Mouse (Mus musculus): ENCODE results near the gene Atp6v1c2. TPM values are rescaled to one million over a fixed set of nuclear protein-coding genes. Genes with fewer than 3 reads are reported as not detected.

The Atp6v1c2 gene
- polyA plus RNA-seq, 1 experiment: 0.35 TPM

DNA sequence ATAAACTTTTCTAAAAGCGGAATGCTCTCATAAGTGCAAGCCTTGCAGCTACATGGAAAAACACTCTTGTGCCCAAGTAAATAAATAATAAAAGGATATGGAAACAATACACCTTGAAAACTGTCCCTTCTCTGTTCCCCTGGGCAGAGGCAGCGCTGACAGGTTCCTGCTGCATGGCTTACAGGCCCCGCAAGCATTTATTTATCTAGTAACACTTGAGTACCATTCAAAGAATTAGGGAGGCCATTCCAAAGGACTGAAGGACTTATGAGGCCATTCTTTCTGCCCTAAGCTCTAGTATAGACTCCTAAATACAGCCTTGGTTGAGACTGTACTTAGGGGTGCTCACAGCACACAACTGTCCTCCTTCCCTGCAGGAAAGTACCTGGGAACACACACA lies 10.7 kb downstream of the Atp6v1c2 start:
- Histone ChIP-seq H3K79me3 (ENCODE audit: low read depth) (no peaks in the 10 kb centered on the region), H3K79me2 (ENCODE audit: control insufficient read depth, insufficient read depth) (no peaks in the 10 kb centered on the region), H3ac (ENCODE audit: control insufficient read depth, insufficient read length, low read depth) (no peak overlapping the region), H3K27me3 (ENCODE audit: control insufficient read depth, insufficient read depth, insufficient read length) (peaks cover 8% of the 10 kb centered on the region), H3K36me3 (ENCODE audit: control insufficient read depth, insufficient read depth) (no peaks in the 10 kb centered on the region), H3K4me3 (ENCODE audit: insufficient read depth, poor library complexity, severe bottlenecking) (no peak overlapping the region)
- TF ChIP-seq MAX (IDR thresholded peaks at IDR 0.05) (no peak), MYOD1 (IDR thresholded peaks at IDR 0.05; ENCODE audit: control insufficient read depth, insufficient read length, low read depth) (no peak), CTCF (IDR thresholded peaks at IDR 0.05; ENCODE audit: control insufficient read depth, insufficient read depth, insufficient read length) (no peak), CEBPB (IDR thresholded peaks at IDR 0.05; ENCODE audit: low read depth) (no peak), USF1 (IDR thresholded peaks at IDR 0.05; ENCODE audit: low read depth) (no peak), FOSL1 (IDR thresholded peaks at IDR 0.05; ENCODE audit: insufficient read depth, low read length, poor library complexity, severe bottlenecking) (no peak), MYOG (IDR thresholded peaks at IDR 0.05; ENCODE audit: control insufficient read depth, extremely low read depth, insufficient read length) (no peak)

GRCm38 (mm10) chr12:17317970-17318369 lies 11.2 kb downstream of the Atp6v1c2 start:
- Histone ChIP-seq H3K36me3 (ENCODE audit: control insufficient read depth, insufficient read depth) (no peaks in the 10 kb centered on the region), H3K79me3 (ENCODE audit: low read depth) (no peaks in the 10 kb centered on the region), H3K79me2 (ENCODE audit: control insufficient read depth, insufficient read depth) (no peaks in the 10 kb centered on the region), H3ac (ENCODE audit: control insufficient read depth, insufficient read length, low read depth) (no peak overlapping the region), H3K4me3 (ENCODE audit: insufficient read depth, poor library complexity, severe bottlenecking) (no peak overlapping the region), H3K27me3 (ENCODE audit: control insufficient read depth, insufficient read depth, insufficient read length) (peaks cover 3% of the 10 kb centered on the region)
- TF ChIP-seq MYOD1 (IDR thresholded peaks at IDR 0.05; ENCODE audit: control insufficient read depth, insufficient read length, low read depth) (no peak), USF1 (IDR thresholded peaks at IDR 0.05; ENCODE audit: low read depth) (no peak), MYOG (IDR thresholded peaks at IDR 0.05; ENCODE audit: control insufficient read depth, extremely low read depth, insufficient read length) (no peak), FOSL1 (IDR thresholded peaks at IDR 0.05; ENCODE audit: insufficient read depth, low read length, poor library complexity, severe bottlenecking) (no peak), MAX (IDR thresholded peaks at IDR 0.05) (no peak), CEBPB (IDR thresholded peaks at IDR 0.05; ENCODE audit: low read depth) (no peak)

DNA sequence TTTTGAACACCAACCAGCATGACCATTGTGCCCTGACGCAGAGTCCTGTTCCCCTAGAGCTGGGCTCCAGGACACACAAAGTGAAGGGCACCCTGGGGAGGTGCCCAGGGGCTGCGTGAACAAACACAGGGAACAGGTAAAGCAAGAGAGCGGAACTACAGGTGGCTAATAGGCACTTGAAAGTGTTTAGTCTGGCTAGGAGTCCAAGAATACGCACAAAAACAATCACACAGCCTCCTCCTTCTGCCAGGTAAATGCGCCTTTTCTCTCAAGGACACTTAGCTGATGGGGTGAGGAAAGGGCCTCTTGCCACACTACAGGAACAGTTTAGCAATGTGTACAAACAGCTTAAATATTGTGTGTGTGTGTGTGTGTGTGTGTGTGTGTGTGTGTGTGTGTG lies 13.1 kb downstream of the Atp6v1c2 start:
- no peak for TF ChIP-seq MAX (IDR thresholded peaks at IDR 0.05)
- Histone ChIP-seq H3K36me3 (ENCODE audit: control insufficient read depth, insufficient read depth) (no peaks in the 10 kb centered on the region), H3K27me3 (ENCODE audit: control insufficient read depth, insufficient read depth, insufficient read length) (no peaks in the 10 kb centered on the region), H3K79me3 (ENCODE audit: low read depth) (no peaks in the 10 kb centered on the region), H3ac (ENCODE audit: control insufficient read depth, insufficient read length, low read depth) (no peak overlapping the region), H3K79me2 (ENCODE audit: control insufficient read depth, insufficient read depth) (no peaks in the 10 kb centered on the region), H3K4me3 (ENCODE audit: insufficient read depth, poor library complexity, severe bottlenecking) (no peak overlapping the region)

- H3K79me3 ChIP-seq (ENCODE audit: low read depth): no peaks in the 10 kb centered on the region
- no peaks in the 10 kb centered on the region for H3K79me2 ChIP-seq (ENCODE audit: control insufficient read depth, insufficient read depth)
- no peak overlapping the region for H3ac ChIP-seq (ENCODE audit: control insufficient read depth, insufficient read length, low read depth)
- TF ChIP-seq MAX (IDR thresholded peaks at IDR 0.05) (no peak), MYOG (IDR thresholded peaks at IDR 0.05; ENCODE audit: control insufficient read depth, extremely low read depth, insufficient read length) (no peak), MYOD1 (IDR thresholded peaks at IDR 0.05; ENCODE audit: control insufficient read depth, insufficient read length, low read depth) (no peak), FOSL1 (IDR thresholded peaks at IDR 0.05; ENCODE audit: insufficient read depth, low read length, poor library complexity, severe bottlenecking) (no peak), USF1 (IDR thresholded peaks at IDR 0.05; ENCODE audit: low read depth) (no peak), CTCF (IDR thresholded peaks at IDR 0.05; ENCODE audit: control insufficient read depth, insufficient read depth, insufficient read length) (no peak), CEBPB (IDR thresholded peaks at IDR 0.05; ENCODE audit: low read depth) (no peak)
- no peaks in the 10 kb centered on the region for H3K27me3 ChIP-seq (ENCODE audit: control insufficient read depth, insufficient read depth, insufficient read length)
- H3K4me3 ChIP-seq (ENCODE audit: insufficient read depth, poor library complexity, severe bottlenecking): no peak overlapping the region
- no peaks in the 10 kb centered on the region for H3K36me3 ChIP-seq (ENCODE audit: control insufficient read depth, insufficient read depth)
Measured at GRCm38 (mm10) chr12:17310852-17311839, 18.0 kb downstream of the Atp6v1c2 start.

DNA sequence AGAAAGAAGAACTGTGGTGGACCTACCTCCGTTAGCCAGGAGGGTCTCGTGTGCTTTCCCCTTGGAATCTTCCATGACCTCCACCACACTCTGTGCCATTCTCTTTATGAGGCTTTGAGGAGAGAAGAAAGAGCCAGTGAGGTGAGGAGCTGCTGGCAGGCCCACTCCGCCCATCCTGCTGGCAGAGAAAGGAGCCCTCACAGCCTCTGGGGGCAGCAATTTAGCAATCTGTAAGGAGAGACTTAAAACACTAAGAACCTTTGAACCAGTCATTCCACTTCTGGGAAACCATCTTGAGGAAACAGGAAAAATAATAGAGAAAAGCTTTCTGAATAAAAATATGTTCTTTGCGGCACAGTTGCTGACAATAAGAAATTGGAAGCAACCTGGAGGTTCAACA lies 20.9 kb downstream of the Atp6v1c2 start:
- no peaks in the 10 kb centered on the region for H3K36me3 ChIP-seq (ENCODE audit: control insufficient read depth, insufficient read depth)
- no peak for TF ChIP-seq FOSL1 (IDR thresholded peaks at IDR 0.05; ENCODE audit: insufficient read depth, low read length, poor library complexity, severe bottlenecking)
- no peak for TF ChIP-seq USF1 (IDR thresholded peaks at IDR 0.05; ENCODE audit: low read depth)
- no peak for TF ChIP-seq CEBPB (IDR thresholded peaks at IDR 0.05; ENCODE audit: low read depth)
- TF ChIP-seq MAX (IDR thresholded peaks at IDR 0.05): no peak
- no peak for TF ChIP-seq MYOG (IDR thresholded peaks at IDR 0.05; ENCODE audit: control insufficient read depth, extremely low read depth, insufficient read length)
- TF ChIP-seq MYOD1 (IDR thresholded peaks at IDR 0.05; ENCODE audit: control insufficient read depth, insufficient read length, low read depth): no peak
- no peak for TF ChIP-seq CTCF (IDR thresholded peaks at IDR 0.05; ENCODE audit: control insufficient read depth, insufficient read depth, insufficient read length)
- H3K27me3 ChIP-seq (ENCODE audit: control insufficient read depth, insufficient read depth, insufficient read length): no peaks in the 10 kb centered on the region
- H3K4me3 ChIP-seq (ENCODE audit: insufficient read depth, poor library complexity, severe bottlenecking): no peak overlapping the region
- H3K79me2 ChIP-seq (ENCODE audit: control insufficient read depth, insufficient read depth): no peaks in the 10 kb centered on the region
- H3ac ChIP-seq (ENCODE audit: control insufficient read depth, insufficient read length, low read depth): no peak overlapping the region
- H3K79me3 ChIP-seq (ENCODE audit: low read depth): no peaks in the 10 kb centered on the region

DNA sequence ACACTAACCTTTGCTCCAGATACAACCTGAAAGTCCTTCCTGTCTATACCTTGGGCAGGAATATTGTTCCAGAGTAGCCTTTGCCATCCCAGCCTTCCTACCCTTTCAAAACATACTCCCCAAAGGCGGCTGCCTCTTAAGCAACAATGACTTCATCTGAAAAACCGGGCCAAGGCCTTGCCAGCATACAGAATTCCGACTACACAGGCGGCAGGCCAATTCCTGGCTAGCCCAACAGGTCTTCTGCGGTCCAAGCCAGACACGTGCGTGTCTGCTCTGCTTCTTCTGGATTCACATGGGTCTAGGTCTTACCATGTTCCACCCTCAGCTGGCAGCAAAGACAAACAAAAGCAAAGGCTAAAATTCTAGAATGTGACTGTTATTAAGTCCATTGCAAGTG lies 23.7 kb downstream of the Atp6v1c2 start:
- TF ChIP-seq USF1 (IDR thresholded peaks at IDR 0.05; ENCODE audit: low read depth): no peak
- TF ChIP-seq CTCF (IDR thresholded peaks at IDR 0.05; ENCODE audit: control insufficient read depth, insufficient read depth, insufficient read length): no peak
- TF ChIP-seq MYOG (IDR thresholded peaks at IDR 0.05; ENCODE audit: control insufficient read depth, extremely low read depth, insufficient read length): no peak
- TF ChIP-seq FOSL1 (IDR thresholded peaks at IDR 0.05; ENCODE audit: insufficient read depth, low read length, poor library complexity, severe bottlenecking): no peak
- TF ChIP-seq MAX (IDR thresholded peaks at IDR 0.05): no peak
- no peak for TF ChIP-seq CEBPB (IDR thresholded peaks at IDR 0.05; ENCODE audit: low read depth)
- no peak for TF ChIP-seq MYOD1 (IDR thresholded peaks at IDR 0.05; ENCODE audit: control insufficient read depth, insufficient read length, low read depth)
- H3ac ChIP-seq (ENCODE audit: control insufficient read depth, insufficient read length, low read depth): no peak overlapping the region
- H3K36me3 ChIP-seq (ENCODE audit: control insufficient read depth, insufficient read depth): no peaks in the 10 kb centered on the region

More for the DNA sequence above, 23.7 kb downstream of the Atp6v1c2 start:
- Histone ChIP-seq H3K79me2 (ENCODE audit: control insufficient read depth, insufficient read depth) (no peaks in the 10 kb centered on the region), H3K79me3 (ENCODE audit: low read depth) (no peaks in the 10 kb centered on the region), H3K27me3 (ENCODE audit: control insufficient read depth, insufficient read depth, insufficient read length) (no peaks in the 10 kb centered on the region), H3K4me3 (ENCODE audit: insufficient read depth, poor library complexity, severe bottlenecking) (no peak overlapping the region)
